Mouse (Mus musculus) lung, embryonic 14.5 days (tissue): ENCODE data around the gene Gm20388. TPM values are rescaled to one million over a fixed set of nuclear protein-coding genes. Genes with fewer than 3 reads are reported as not detected.

ENCODE experiments used
- ATAC-seq: fragments of 200-750 bp; cut with Nextera tagmentation; 2 replicates; pipeline ENCODE4 v1.8.0; 2017; ENCODE audit warnings: mild to moderate bottlenecking, moderate TSS enrichment, moderate library complexity; ENCODE audit not compliant: insufficient read depth
- DNase-seq: peaks from one replicate; pipeline ENCODE4 v3.0.0-alpha.2; 2015
- H3K27ac ChIP-seq: fragments of 300-500 bp; sonication (generic); 2 replicates; pipeline ENCODE4 v1.5.1; 2014; ENCODE audit warnings: low read depth, mild to moderate bottlenecking, moderate library complexity
- H3K27me3 ChIP-seq: fragments of 300-500 bp; sonication (generic); 2 replicates; pipeline ENCODE4 v1.6.1; 2014; ENCODE audit warnings: low read length, control low read depth; ENCODE audit not compliant: insufficient read depth
- H3K36me3 ChIP-seq: fragments of 300-500 bp; sonication (generic); 2 replicates; pipeline ENCODE4 v1.6.1; 2014; ENCODE audit warnings: control low read depth; ENCODE audit not compliant: insufficient read depth
- H3K4me1 ChIP-seq: fragments of 300-500 bp; sonication (generic); 2 replicates; pipeline ENCODE4 v1.6.1; 2014; ENCODE audit warnings: antibody characterized with exemption, control low read depth; ENCODE audit not compliant: insufficient read depth
- H3K4me2 ChIP-seq: fragments of 300-500 bp; sonication (generic); 2 replicates; pipeline ENCODE4 v1.6.1; 2014; ENCODE audit warnings: mild to moderate bottlenecking
- H3K4me3 ChIP-seq: fragments of 300-500 bp; sonication (generic); 2 replicates; pipeline ENCODE4 v1.5.1; 2014; ENCODE audit warnings: low read depth, low read length
- H3K9ac ChIP-seq: fragments of 300-500 bp; sonication (generic); 2 replicates; pipeline ENCODE4 v1.6.1; 2014
- H3K9me3 ChIP-seq: fragments of 300-500 bp; sonication (generic); 2 replicates; pipeline ENCODE4 v1.6.1; 2016; ENCODE audit warnings: low read depth, low read length, control low read depth
- CTCF ChIP-seq: IDR thresholded peaks from 2 replicates; pipeline ENCODE4 v1.5.1; 2016; ENCODE audit warnings: antibody characterized with exemption, low read depth
- WGBS: fragments of 180-500 bp; shearing (Covaris S2); extraction: QIAGEN DNeasy Blood & Tissue Kit; methylation state at CpG from one replicate; pipeline ENCODE4 v1.1.7; 2014; 5-methylcytosine and 5-hydroxymethylcytosine counted together
- polyA plus RNA-seq: library from polyadenylated mRNA; unstranded; fragments of >200 nt; fragmentation: Nextera tagmentation; extraction: Ambion mirVana; gene quantifications from 2 replicates; pipeline ENCODE4 v1.2.1, GENCODE M21; 2014

The Gm20388 gene
- polyA plus RNA-seq, 1 experiment from 2014 or later = not detected

DNA sequence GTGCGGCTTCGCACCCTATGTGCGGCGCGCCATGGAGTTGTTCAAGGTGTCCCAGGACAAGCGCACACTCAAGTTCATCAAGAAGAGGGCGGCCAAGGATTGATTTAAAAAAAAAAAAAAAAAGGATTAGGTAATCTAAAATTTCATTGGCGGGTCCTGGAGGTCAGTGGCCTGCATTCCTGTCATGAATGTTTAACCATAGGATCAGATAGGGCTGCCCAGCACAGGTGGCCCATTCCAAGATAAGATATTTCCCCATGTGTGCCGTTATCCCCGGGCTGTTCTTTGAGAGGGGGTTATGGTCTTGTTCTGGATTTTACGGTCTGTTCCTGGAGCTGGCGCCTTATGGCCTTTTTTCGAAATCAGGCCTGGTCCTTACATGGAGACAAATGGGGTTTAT, 2926.1 kb downstream of the Gm20388 start:
- no peak overlapping the region for H3K9ac ChIP-seq
- no peaks in the 10 kb centered on the region for H3K36me3 ChIP-seq
- 67% methylated on average over 13 of the region's 13 CpGs for WGBS
- H3K4me3 ChIP-seq = no peak overlapping the region
- H3K27me3 ChIP-seq = no peaks in the 10 kb centered on the region
- no peaks in the 10 kb centered on the region for H3K4me1 ChIP-seq
- TF ChIP-seq CTCF = no peak
- ATAC-seq (no peak), DNase-seq (no peak)
- no peaks in the 10 kb centered on the region for H3K9me3 ChIP-seq
- H3K27ac ChIP-seq = no peak overlapping the region
- H3K4me2 ChIP-seq = no peak overlapping the region

DNA sequence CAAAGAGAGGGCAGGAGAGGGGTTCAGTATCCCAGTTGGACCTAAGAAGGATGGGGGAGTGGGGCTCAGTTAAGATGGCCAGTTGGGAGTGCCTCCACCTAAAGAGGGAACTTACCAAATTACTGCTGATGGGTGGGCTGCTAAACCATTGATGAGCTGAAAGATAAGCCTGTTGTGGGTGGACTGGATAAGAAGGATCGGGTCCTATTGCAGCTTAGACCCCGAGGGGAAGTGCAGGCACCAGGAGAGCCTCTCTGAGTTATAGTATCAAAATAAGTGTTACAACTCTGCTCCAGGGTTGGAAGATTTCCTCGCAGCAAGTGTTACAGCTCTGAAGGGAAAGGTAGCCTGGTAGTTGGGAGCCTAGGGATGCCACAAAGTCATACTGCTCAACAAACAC, 2933.5 kb downstream of the Gm20388 start:
- Histone ChIP-seq H3K27me3 (no peaks in the 10 kb centered on the region), H3K4me2 (no peak overlapping the region), H3K4me3 (no peak overlapping the region), H3K27ac (no peak overlapping the region), H3K9me3 (no peaks in the 10 kb centered on the region), H3K4me1 (no peaks in the 10 kb centered on the region; the same call in 1 of the 2 replicates), H3K36me3 (no peaks in the 10 kb centered on the region), H3K9ac (no peak overlapping the region)
- no peak for DNase-seq
- ATAC-seq = no peak
- TF ChIP-seq CTCF = no peak
- WGBS = 60% methylated on average over 3 of the region's 3 CpGs

DNA sequence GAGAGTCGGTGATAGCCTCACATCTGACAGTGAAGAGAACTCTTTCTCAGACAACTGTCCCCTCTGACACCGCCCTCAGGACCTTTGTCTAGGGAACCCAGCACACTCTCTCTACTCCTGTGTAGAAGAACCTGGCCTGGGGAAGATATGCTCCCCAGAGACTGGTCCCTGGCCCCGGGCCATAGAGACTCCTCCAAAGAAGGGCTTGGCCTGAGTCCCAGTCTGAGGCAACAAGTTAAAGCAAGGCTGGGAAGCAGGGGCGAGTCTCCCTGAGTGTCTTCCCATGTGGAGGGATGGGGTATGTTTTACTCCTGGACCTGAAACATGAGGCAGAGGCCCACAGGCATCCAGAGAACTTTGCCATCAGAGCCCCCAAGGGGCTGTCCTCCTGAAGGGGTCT, 2935.0 kb downstream of the Gm20388 start:
- no peak overlapping the region for H3K27ac ChIP-seq
- peak; percentile 78 for DNase-seq
- no peaks in the 10 kb centered on the region for H3K9me3 ChIP-seq
- no peaks in the 10 kb centered on the region for H3K36me3 ChIP-seq
- H3K4me3 ChIP-seq = no peak overlapping the region
- no peaks in the 10 kb centered on the region; the same call in 1 of the 2 replicates for H3K4me1 ChIP-seq
- no peak for TF ChIP-seq CTCF
- no peak overlapping the region for H3K4me2 ChIP-seq
- 0 out of 2 replicates have a peak, but pooled peaks have one; percentile 6 for ATAC-seq
- no peaks in the 10 kb centered on the region for H3K27me3 ChIP-seq
- no peak overlapping the region for H3K9ac ChIP-seq
- 55% methylated on average over 4 of the region's 4 CpGs for WGBS

DNA sequence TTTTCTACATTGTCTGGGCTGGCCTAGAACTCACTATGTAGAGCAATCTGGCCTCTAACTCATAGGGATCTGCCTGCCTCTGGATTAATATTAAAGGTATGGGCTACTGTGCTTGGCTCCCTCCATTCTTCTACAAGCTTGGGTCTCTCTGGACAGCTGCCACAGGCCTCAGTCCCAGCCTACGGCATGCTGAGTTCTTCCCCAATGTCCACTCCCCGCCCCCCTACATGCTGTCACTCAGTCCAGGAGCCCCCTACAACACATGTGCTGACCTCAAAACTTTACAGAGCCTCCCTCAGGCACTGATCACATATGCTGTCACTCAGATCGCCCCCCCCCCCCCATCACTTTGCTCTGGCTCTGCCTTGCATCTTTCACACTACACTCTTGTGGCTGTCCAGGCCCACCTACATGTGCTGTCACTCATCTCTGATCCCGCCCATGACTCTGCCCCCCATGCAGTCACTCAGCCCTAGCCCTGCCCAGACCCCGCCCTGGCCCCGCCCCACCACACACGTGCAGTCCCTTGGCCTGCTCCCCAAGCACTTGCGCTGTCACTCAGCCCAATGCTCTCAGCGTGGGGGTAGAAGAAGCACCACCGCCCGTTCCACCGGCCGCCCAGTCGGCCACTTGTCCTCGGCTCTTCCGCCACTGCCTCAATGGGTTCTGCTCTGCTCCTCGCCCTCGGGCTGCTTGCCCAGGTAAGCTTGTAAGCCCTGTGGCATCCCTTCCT, 2937.4 kb downstream of the Gm20388 start, which contains the start of gene Cdh15:
TSS of gene Cdh15 (plus strand) at position 138 of the 733 bp plus-strand sequence.
- no peaks in the 10 kb centered on the region for H3K36me3 ChIP-seq
- no peak within 1 kb of the TSS for H3K9ac ChIP-seq
- DNase-seq = peak; percentile 70
- WGBS = 10% methylated on average over 18 of the region's 18 CpGs
- no peaks in the 10 kb centered on the region for H3K27me3 ChIP-seq
- H3K4me3 ChIP-seq = no peak within 1 kb of the TSS
- H3K4me1 ChIP-seq = no peaks in the 10 kb centered on the region; the same call in 1 of the 2 replicates
- TF ChIP-seq CTCF = no peak
- no peak within 1 kb of the TSS for H3K27ac ChIP-seq
- peak; percentile 92 for ATAC-seq
- no peaks in the 10 kb centered on the region for H3K9me3 ChIP-seq
- H3K4me2 ChIP-seq = peak within 1 kb of the TSS; percentile 48

DNA sequence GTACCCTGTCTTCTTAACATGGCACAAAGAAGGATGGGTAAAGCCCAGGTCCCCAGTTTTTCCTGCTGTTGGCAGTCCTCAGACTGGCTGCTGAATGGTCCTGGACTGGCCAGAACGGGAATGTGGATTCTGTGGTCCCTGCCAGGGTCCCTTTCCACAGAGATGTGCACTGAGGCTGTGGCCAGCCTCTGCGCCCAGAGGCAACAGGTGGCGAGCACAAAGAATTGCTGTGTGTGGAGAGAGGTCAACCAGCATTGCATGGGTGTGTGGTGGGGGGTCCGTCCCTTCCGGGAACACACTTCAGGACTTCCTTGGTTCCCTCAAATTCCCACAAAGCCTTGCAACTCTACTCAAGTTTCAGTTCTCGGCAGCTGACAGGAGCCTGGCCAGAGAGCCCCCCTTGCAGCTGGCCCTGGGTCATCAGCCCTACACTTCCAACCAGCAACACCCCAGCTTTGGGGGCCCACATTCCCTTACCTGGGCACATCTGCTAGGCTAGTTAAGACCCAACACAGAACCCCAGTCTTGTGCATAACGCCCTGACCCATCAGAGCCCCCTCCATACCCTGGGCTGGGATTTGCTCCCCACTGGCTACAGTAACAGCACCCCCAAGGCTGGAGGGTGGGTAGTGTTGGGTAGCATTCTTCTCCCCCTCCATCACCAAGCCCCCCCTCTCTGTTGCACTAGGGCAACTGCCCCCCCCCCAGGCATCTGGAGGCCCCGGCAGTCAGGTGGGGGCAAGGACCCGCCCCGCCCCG, 2938.7 kb downstream of the Gm20388 start:
- WGBS = 62% methylated on average over 11 of the region's 11 CpGs
- Histone ChIP-seq H3K9ac (no peak overlapping the region), H3K27me3 (no peaks in the 10 kb centered on the region), H3K9me3 (no peaks in the 10 kb centered on the region), H3K36me3 (no peaks in the 10 kb centered on the region), H3K27ac (no peak overlapping the region), H3K4me3 (no peak overlapping the region), H3K4me2 (no peak overlapping the region), H3K4me1 (peaks cover 2% of the 10 kb centered on the region; the same call in 1 of the 2 replicates)
- DNase-seq (no peak), ATAC-seq (no peak)
- no peak for TF ChIP-seq CTCF

DNA sequence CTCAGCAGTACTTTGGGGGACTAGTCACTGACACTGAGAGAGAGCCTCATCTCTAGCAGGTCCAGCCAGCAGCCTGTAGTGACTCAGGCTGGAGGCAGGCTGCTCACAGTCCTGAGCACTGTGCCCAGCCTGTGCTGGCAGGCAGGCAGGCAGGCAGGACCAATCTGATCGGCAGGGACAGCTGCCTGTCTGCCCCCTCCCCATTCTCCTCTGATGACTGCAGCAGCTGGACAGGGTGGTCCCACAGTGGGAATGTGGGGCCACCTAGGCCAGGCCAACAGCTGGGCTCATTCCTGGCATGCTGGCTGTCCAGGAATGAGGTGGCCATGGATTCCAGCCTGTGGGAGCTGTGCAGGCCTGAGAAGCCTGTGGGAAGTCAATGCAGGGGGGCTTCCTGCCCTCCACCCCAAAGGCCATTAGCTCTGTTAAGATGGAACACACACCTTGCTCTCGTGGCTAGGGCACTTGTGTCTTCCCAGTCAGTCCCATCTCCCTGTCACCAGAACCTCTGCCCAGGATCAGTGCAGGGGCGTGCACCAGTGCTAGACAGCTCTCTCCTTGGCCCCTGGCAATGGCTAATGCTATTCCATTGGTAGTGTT, 2940.1 kb downstream of the Gm20388 start:
- Histone ChIP-seq H3K27ac (no peak overlapping the region), H3K9ac (no peak overlapping the region), H3K4me2 (no peak overlapping the region), H3K4me3 (no peak overlapping the region), H3K27me3 (no peaks in the 10 kb centered on the region), H3K36me3 (no peaks in the 10 kb centered on the region), H3K4me1 (peaks cover 2% of the 10 kb centered on the region; the same call in 1 of the 2 replicates), H3K9me3 (no peaks in the 10 kb centered on the region)
- ATAC-seq (no peak), DNase-seq (no peak)
- no peak for TF ChIP-seq CTCF
- 57% methylated on average over 3 of the region's 3 CpGs for WGBS
